Mouse (Mus musculus): ENCODE data around the gene Olfr736. TPM values are rescaled to one million over a fixed set of nuclear protein-coding genes. Genes with fewer than 3 reads are reported as not detected.

Olfr736 gene
- polyA plus RNA-seq, 1 experiment from 2014 or later = not detected

Other genes starting within 250 kb of the Olfr736 start
- not detected in 2 replicates for gene Olfr728, start 238.5 kb upstream of the Olfr736 start, polyA plus RNA-seq (2014; fragmentation: Nextera tagmentation; extraction: Ambion mirVana)
- gene Olfr729, start 228.3 kb upstream of the Olfr736 start, polyA plus RNA-seq (2014; fragmentation: Nextera tagmentation; extraction: Ambion mirVana) = 0.06 TPM in 1 of 2 replicates, not detected in the other
- gene Olfr730, start 193.0 kb upstream of the Olfr736 start, polyA plus RNA-seq (2014; fragmentation: Nextera tagmentation; extraction: Ambion mirVana) = not detected in 2 replicates
- not detected in 2 replicates for gene Olfr731, start 139.3 kb upstream of the Olfr736 start, polyA plus RNA-seq (2014; fragmentation: Nextera tagmentation; extraction: Ambion mirVana)
- not detected in 2 replicates for gene Olfr732, start 97.0 kb upstream of the Olfr736 start, polyA plus RNA-seq (2014; fragmentation: Nextera tagmentation; extraction: Ambion mirVana)
- gene Olfr733, start 79.6 kb upstream of the Olfr736 start, polyA plus RNA-seq (2014; fragmentation: Nextera tagmentation; extraction: Ambion mirVana) = not detected in 2 replicates
- gene Olfr734, start 54.4 kb upstream of the Olfr736 start, polyA plus RNA-seq (2014; fragmentation: Nextera tagmentation; extraction: Ambion mirVana) = not detected in 2 replicates
- gene Olfr735, start 32.3 kb upstream of the Olfr736 start, polyA plus RNA-seq (2014; fragmentation: Nextera tagmentation; extraction: Ambion mirVana) = not detected in 2 replicates
- gene Tlr11, start 23.2 kb upstream of the Olfr736 start, polyA plus RNA-seq (2014; fragmentation: Nextera tagmentation; extraction: Ambion mirVana) = not detected in 2 replicates
- not detected in 2 replicates for gene Olfr738, start 26.4 kb downstream of the Olfr736 start, polyA plus RNA-seq (2014; fragmentation: Nextera tagmentation; extraction: Ambion mirVana)
- not detected in 2 replicates for gene Olfr739, start 37.5 kb downstream of the Olfr736 start, polyA plus RNA-seq (2014; fragmentation: Nextera tagmentation; extraction: Ambion mirVana)
- gene Olfr740, start 64.4 kb downstream of the Olfr736 start, polyA plus RNA-seq (2014; fragmentation: Nextera tagmentation; extraction: Ambion mirVana) = not detected in 2 replicates
- gene Olfr741, start 91.6 kb downstream of the Olfr736 start, polyA plus RNA-seq (2014; fragmentation: Nextera tagmentation; extraction: Ambion mirVana) = not detected in 2 replicates
- gene Olfr742, start 122.4 kb downstream of the Olfr736 start, polyA plus RNA-seq (2014; fragmentation: Nextera tagmentation; extraction: Ambion mirVana) = not detected in 2 replicates
- gene Olfr743, start 140.7 kb downstream of the Olfr736 start, polyA plus RNA-seq (2014; fragmentation: Nextera tagmentation; extraction: Ambion mirVana) = not detected in 2 replicates
- not detected in 2 replicates for gene Olfr744, start 233.7 kb downstream of the Olfr736 start, polyA plus RNA-seq (2014; fragmentation: Nextera tagmentation; extraction: Ambion mirVana)